Mouse (Mus musculus) layer of hippocampus, adult 11-12 months (tissue): ENCODE results near the gene Rai1.

Experiments
- DNase-seq: peaks from one replicate; pipeline ENCODE4 v3.0.0; 2022; ENCODE audit warnings: low spot score

Gene Rai1

GRCm38 (mm10) chr11:60220291-60220804 lies 115.5 kb downstream of the Rai1 start:
- peak; percentile 93 for DNase-seq

GRCm38 (mm10) chr11:60221425-60221824 lies 116.6 kb downstream of the Rai1 start:
- no peak for DNase-seq

- DNase-seq = no peak
Observed at GRCm38 (mm10) chr11:60222085-60222468, 117.3 kb downstream of the Rai1 start.

GRCm38 (mm10) chr11:60222469-60223236 lies 117.8 kb downstream of the Rai1 start, which contains the start of gene Srebf1:
Gene Srebf1, minus strand, starts transcription at chr11:60222581.
- DNase-seq = peak; percentile 78

- no peak for DNase-seq
Observed at GRCm38 (mm10) chr11:60224676-60225075, 119.9 kb downstream of the Rai1 start.

- no peak for DNase-seq
Observed at GRCm38 (mm10) chr11:60225874-60226273, 121.1 kb downstream of the Rai1 start.

GRCm38 (mm10) chr11:60228525-60228924 lies 123.7 kb downstream of the Rai1 start:
- DNase-seq = no peak

- DNase-seq = no peak
Observed at GRCm38 (mm10) chr11:60229821-60230220, 125.0 kb downstream of the Rai1 start.

- no peak for DNase-seq
Observed at GRCm38 (mm10) chr11:60230512-60230911, 125.7 kb downstream of the Rai1 start.

GRCm38 (mm10) chr11:60231326-60231725 lies 126.5 kb downstream of the Rai1 start:
- DNase-seq = no peak

- no peak for DNase-seq
Observed at GRCm38 (mm10) chr11:60231951-60232350, 127.1 kb downstream of the Rai1 start.

GRCm38 (mm10) chr11:60232441-60233058 lies 127.7 kb downstream of the Rai1 start:
- no peak for DNase-seq

GRCm38 (mm10) chr11:60233235-60233634 lies 128.4 kb downstream of the Rai1 start:
- DNase-seq = no peak

- DNase-seq = no peak
Observed at GRCm38 (mm10) chr11:60235351-60235750, 130.5 kb downstream of the Rai1 start.

GRCm38 (mm10) chr11:60240509-60240908 lies 135.7 kb downstream of the Rai1 start:
- DNase-seq = no peak

- no peak for DNase-seq
Observed at GRCm38 (mm10) chr11:60244503-60245143, 139.8 kb downstream of the Rai1 start.

GRCm38 (mm10) chr11:60246077-60246476 lies 141.3 kb downstream of the Rai1 start:
- no peak for DNase-seq

GRCm38 (mm10) chr11:60247753-60248550 lies 143.1 kb downstream of the Rai1 start:
- DNase-seq = no peak
